Mouse (Mus musculus) midbrain, embryonic 15.5 days (tissue): ENCODE data around the gene Prkg1. TPM values are rescaled to one million over a fixed set of nuclear protein-coding genes. Genes with fewer than 3 reads are reported as not detected.

Source experiments
- ATAC-seq: fragments of 200-750 bp; cut with Nextera tagmentation; replicated peaks from 2 replicates; pipeline ENCODE4 v1.8.0; 2017; ENCODE audit warnings: moderate TSS enrichment
- H3K27ac ChIP-seq: fragments of 300-500 bp; sonication (generic); 2 replicates; pipeline ENCODE4 v1.5.1; 2015; ENCODE audit warnings: mild to moderate bottlenecking, inconsistent platforms
- H3K27me3 ChIP-seq: fragments of 300-500 bp; sonication (generic); replicated peaks from 2 replicates; pipeline ENCODE4 v1.6.1; 2015; ENCODE audit warnings: inconsistent platforms
- H3K36me3 ChIP-seq: fragments of 300-500 bp; sonication (generic); replicated peaks from 2 replicates; pipeline ENCODE4 v1.6.1; 2015; ENCODE audit warnings: inconsistent platforms
- H3K4me1 ChIP-seq: fragments of 300-500 bp; sonication (generic); 2 replicates; pipeline ENCODE4 v1.6.1; 2015; ENCODE audit warnings: inconsistent platforms
- H3K4me2 ChIP-seq: fragments of 300-500 bp; sonication (generic); 2 replicates; pipeline ENCODE4 v1.6.1; 2015; ENCODE audit warnings: inconsistent platforms, mild to moderate bottlenecking, moderate library complexity
- H3K4me3 ChIP-seq: fragments of 300-500 bp; sonication (generic); 2 replicates; pipeline ENCODE4 v1.5.1; 2015; ENCODE audit warnings: mild to moderate bottlenecking, inconsistent platforms
- H3K9ac ChIP-seq: fragments of 300-500 bp; sonication (generic); 2 replicates; pipeline ENCODE4 v1.6.1; 2015; ENCODE audit warnings: mild to moderate bottlenecking, inconsistent platforms
- H3K9me3 ChIP-seq: fragments of 300-500 bp; sonication (generic); 2 replicates; pipeline ENCODE4 v1.6.1; 2016; ENCODE audit warnings: inconsistent platforms
- WGBS: fragments of 180-500 bp; shearing (Covaris S2); methylation state at CpG from one replicate; pipeline ENCODE4 v1.1.7; 2015; ENCODE audit warnings: mixed read lengths; 5-methylcytosine and 5-hydroxymethylcytosine counted together
- polyA plus RNA-seq: library from polyadenylated mRNA; unstranded; fragments of >200 nt; fragmentation: Nextera tagmentation; extraction: Ambion mirVana; gene quantifications from 2 replicates; pipeline ENCODE4 v1.2.1, GENCODE M21; 2015

Gene Prkg1
- polyA plus RNA-seq, 1 experiment from 2014 or later: 4.3 TPM

GRCm38 (mm10) chr19:30901025-30901424, 863.8 kb downstream of the Prkg1 start:
- H3K27ac ChIP-seq: no peak overlapping the region
- 83% methylated on average over 3 of the region's 3 CpGs for WGBS
- H3K9ac ChIP-seq: no peak overlapping the region
- no peaks in the 10 kb centered on the region for H3K9me3 ChIP-seq
- no peak overlapping the region for H3K4me2 ChIP-seq
- ATAC-seq: no peak
- H3K4me3 ChIP-seq: no peak overlapping the region
- no peaks in the 10 kb centered on the region for H3K27me3 ChIP-seq
- H3K36me3 ChIP-seq: no peaks in the 10 kb centered on the region
- H3K4me1 ChIP-seq: no peaks in the 10 kb centered on the region

DNA sequence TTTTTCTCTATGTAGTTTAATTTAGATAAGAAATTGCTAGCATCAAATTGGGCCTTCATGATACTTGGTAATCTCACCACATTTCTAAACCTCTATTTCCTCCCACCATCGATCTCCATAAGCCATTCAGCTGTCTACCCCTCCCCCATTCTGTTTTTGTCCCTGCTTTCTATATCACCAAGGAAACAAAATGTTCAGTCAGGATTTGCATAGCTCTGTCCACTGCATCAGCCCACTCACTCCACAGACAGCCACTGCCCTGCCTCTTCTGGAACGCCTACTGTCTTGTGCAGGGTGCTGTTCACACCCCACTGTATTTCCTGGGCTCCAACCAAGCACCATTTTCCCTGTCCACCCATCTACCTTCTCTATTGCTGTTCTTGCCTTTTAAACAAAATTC, 874.5 kb downstream of the Prkg1 start:
- no peaks in the 10 kb centered on the region for H3K9me3 ChIP-seq
- ATAC-seq: 0 out of 2 replicates have a peak, but pooled peaks have one; percentile 45
- H3K9ac ChIP-seq: no peak overlapping the region
- 41% methylated on average over 2 of the region's 2 CpGs for WGBS
- H3K4me2 ChIP-seq: no peak overlapping the region
- no peak overlapping the region for H3K27ac ChIP-seq
- H3K27me3 ChIP-seq: no peaks in the 10 kb centered on the region
- peaks cover 3% of the 10 kb centered on the region; the same call in 1 of the 2 replicates for H3K4me1 ChIP-seq
- H3K4me3 ChIP-seq: no peak overlapping the region
- no peaks in the 10 kb centered on the region for H3K36me3 ChIP-seq

DNA sequence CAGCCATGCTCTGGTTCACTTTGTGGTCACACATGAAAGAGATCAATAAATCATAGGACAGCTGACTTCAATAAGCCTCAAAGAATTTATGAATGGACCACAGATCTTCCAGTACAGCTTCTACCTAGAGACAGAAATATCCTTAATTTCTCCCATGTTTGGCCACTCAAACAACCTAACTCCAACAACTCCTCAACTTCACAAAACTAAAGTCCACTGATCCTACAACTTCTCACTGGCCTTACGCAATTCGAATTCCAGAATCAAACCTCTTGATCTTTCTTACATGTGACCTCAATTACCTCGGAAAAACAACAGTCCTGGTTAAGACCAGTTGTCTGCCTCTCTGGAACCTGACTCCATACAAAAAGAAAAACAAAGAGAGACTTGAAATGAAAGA, 875.0 kb downstream of the Prkg1 start:
- WGBS: 83% methylated on average over 3 of the region's 3 CpGs
- Histone ChIP-seq H3K27ac (no peak overlapping the region), H3K4me1 (peaks cover 3% of the 10 kb centered on the region; the same call in 1 of the 2 replicates), H3K4me3 (no peak overlapping the region), H3K4me2 (no peak overlapping the region), H3K9me3 (no peaks in the 10 kb centered on the region), H3K27me3 (no peaks in the 10 kb centered on the region), H3K9ac (no peak overlapping the region), H3K36me3 (no peaks in the 10 kb centered on the region)
- no peak for ATAC-seq

DNA sequence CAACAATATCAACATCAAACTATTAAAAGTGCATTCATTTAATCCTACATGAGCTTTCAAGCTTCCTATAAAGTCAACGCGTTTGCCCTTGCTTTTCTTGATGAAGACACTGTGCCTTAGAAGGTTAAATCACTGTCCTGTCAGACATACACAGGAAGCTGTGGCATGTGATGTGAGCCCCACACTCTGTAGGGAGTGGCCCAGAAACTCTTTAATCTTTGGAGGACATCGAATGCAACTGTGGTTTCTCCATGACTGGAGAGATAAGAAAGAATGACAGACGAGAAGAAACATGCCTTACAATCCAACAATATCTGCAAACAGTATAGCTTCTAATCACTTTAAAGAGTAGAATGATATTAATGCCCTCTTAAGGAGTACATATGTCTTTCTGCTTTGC, 903.4 kb downstream of the Prkg1 start:
- H3K4me3 ChIP-seq: no peak overlapping the region
- H3K27me3 ChIP-seq: no peaks in the 10 kb centered on the region
- H3K36me3 ChIP-seq: no peaks in the 10 kb centered on the region
- WGBS: 80% methylated on average over 4 of the region's 4 CpGs
- H3K4me2 ChIP-seq: no peak overlapping the region
- H3K4me1 ChIP-seq: no peaks in the 10 kb centered on the region
- H3K9ac ChIP-seq: no peak overlapping the region
- ATAC-seq: no peak
- H3K9me3 ChIP-seq: no peaks in the 10 kb centered on the region
- no peak overlapping the region for H3K27ac ChIP-seq

- Histone ChIP-seq H3K36me3 (no peaks in the 10 kb centered on the region), H3K4me2 (no peak overlapping the region), H3K4me3 (no peak overlapping the region), H3K4me1 (no peaks in the 10 kb centered on the region), H3K27me3 (no peaks in the 10 kb centered on the region), H3K9ac (no peak overlapping the region), H3K27ac (no peak overlapping the region), H3K9me3 (no peaks in the 10 kb centered on the region)
- WGBS: 81% methylated on average over 4 of the region's 4 CpGs
- no peak for ATAC-seq
Measured at GRCm38 (mm10) chr19:30851023-30851422, 913.8 kb downstream of the Prkg1 start.

DNA sequence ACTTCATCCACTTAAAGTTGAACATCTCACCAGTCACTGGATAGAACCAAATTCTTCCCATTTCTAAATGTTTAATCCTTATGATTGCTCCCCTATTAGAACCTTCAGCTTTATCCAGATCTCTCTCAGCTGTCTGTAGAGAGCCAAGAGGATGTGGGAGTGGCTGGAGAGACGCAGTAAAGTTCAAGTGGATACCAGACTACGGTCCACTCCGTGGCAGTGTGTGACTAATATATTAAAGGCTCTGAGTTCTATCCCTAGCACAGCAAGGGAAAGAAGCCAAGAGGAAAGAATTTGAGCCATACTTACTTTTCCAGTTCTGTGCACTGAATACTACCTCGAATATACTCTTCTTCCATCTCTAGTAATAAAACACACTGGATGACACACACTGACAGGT, 919.9 kb downstream of the Prkg1 start:
- Histone ChIP-seq H3K36me3 (no peaks in the 10 kb centered on the region), H3K4me1 (peaks cover 3% of the 10 kb centered on the region; the same call in 1 of the 2 replicates), H3K9ac (no peak overlapping the region), H3K4me3 (no peak overlapping the region), H3K9me3 (no peaks in the 10 kb centered on the region), H3K4me2 (no peak overlapping the region), H3K27ac (no peak overlapping the region), H3K27me3 (no peaks in the 10 kb centered on the region)
- ATAC-seq: no peak
- WGBS: 69% methylated on average over 4 of the region's 4 CpGs

DNA sequence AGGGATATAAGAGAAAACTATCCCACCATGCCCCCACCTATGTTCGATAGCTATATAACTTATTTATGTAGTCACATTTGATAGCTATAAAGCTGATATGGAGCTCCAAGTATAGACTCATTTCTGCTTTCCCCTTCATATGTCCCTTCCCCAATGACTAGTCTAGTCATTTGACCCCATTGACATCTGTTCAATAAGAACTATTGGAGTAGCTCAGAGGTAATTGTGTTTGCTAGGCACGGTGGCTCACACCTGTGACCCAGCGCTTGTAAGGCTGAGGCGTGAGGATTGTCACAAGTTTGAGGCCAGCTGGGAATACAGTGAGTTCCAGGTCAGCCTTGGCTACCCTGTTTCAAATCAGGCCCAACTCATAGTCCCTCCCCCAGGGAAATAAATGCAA, 921.2 kb downstream of the Prkg1 start:
- no peak overlapping the region for H3K4me2 ChIP-seq
- WGBS: 86% methylated on average over 4 of the region's 4 CpGs
- H3K9ac ChIP-seq: no peak overlapping the region
- H3K27me3 ChIP-seq: no peaks in the 10 kb centered on the region
- H3K4me1 ChIP-seq: peaks cover 3% of the 10 kb centered on the region; the same call in 1 of the 2 replicates
- ATAC-seq: peak; percentile 64
- H3K27ac ChIP-seq: peak overlapping the region; percentile 27; the same call in 1 of the 2 replicates
- no peaks in the 10 kb centered on the region for H3K36me3 ChIP-seq
- H3K9me3 ChIP-seq: no peaks in the 10 kb centered on the region
- H3K4me3 ChIP-seq: no peak overlapping the region

DNA sequence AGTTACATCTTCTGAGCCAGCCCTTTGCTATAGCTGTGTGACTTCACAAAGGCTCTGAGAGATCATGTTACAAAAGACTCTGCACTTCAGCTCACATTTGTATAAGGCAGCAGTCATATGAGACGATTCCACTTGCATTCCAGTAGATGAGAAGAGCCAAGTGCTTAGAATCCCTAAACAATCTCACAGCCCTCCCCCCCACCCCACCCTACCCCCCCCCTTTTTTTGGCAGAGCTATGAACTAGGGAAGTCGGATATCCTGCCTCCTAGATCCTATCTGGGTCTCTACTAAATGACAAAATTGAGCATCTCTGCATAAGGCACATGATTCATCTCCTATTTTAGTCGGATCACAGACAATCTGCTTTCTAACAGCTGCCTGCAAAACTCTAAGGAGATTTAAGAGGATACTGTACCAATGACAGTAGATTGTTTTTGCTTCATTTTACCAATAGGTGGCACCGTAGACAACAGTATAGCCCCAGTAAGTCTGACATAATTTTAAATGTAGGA, 921.7 kb downstream of the Prkg1 start:
- no peak overlapping the region for H3K27ac ChIP-seq
- H3K27me3 ChIP-seq: no peaks in the 10 kb centered on the region
- H3K4me3 ChIP-seq: no peak overlapping the region
- no peak overlapping the region for H3K9ac ChIP-seq
- WGBS: 9% methylated on average over 4 of the region's 4 CpGs
- ATAC-seq: peak; percentile 92
- peaks cover 3% of the 10 kb centered on the region; the same call in 1 of the 2 replicates for H3K4me1 ChIP-seq
- no peaks in the 10 kb centered on the region for H3K36me3 ChIP-seq
- no peaks in the 10 kb centered on the region for H3K9me3 ChIP-seq
- no peak overlapping the region for H3K4me2 ChIP-seq

- Histone ChIP-seq H3K9ac (no peak overlapping the region), H3K27ac (no peak overlapping the region), H3K4me2 (no peak overlapping the region), H3K36me3 (no peaks in the 10 kb centered on the region), H3K4me1 (peaks cover 3% of the 10 kb centered on the region; the same call in 1 of the 2 replicates), H3K4me3 (no peak overlapping the region), H3K27me3 (no peaks in the 10 kb centered on the region), H3K9me3 (no peaks in the 10 kb centered on the region)
- peak; percentile 32 for ATAC-seq
- WGBS: 67% methylated on average over 1 of the region's 1 CpGs
Measured at GRCm38 (mm10) chr19:30842640-30843039, 922.2 kb downstream of the Prkg1 start.

GRCm38 (mm10) chr19:30833045-30833651, 931.7 kb downstream of the Prkg1 start:
- WGBS: 17% methylated on average over 1 of the region's 1 CpGs
- peak; percentile 78 for ATAC-seq
- no peaks in the 10 kb centered on the region for H3K36me3 ChIP-seq
- no peaks in the 10 kb centered on the region for H3K27me3 ChIP-seq
- no peak overlapping the region for H3K4me2 ChIP-seq
- peaks cover 6% of the 10 kb centered on the region for H3K4me1 ChIP-seq
- no peak overlapping the region for H3K27ac ChIP-seq
- H3K4me3 ChIP-seq: no peak overlapping the region
- H3K9ac ChIP-seq: no peak overlapping the region
- H3K9me3 ChIP-seq: no peaks in the 10 kb centered on the region

- WGBS: 87% methylated on average over 7 of the region's 7 CpGs
- H3K4me2 ChIP-seq: no peak overlapping the region
Measured at GRCm38 (mm10) chr19:30829231-30829775, 935.5 kb downstream of the Prkg1 start.

GRCm38 (mm10) chr19:30827820-30828219, 937.0 kb downstream of the Prkg1 start:
- 91% methylated on average over 3 of the region's 3 CpGs for WGBS
- H3K4me1 ChIP-seq: peaks cover 3% of the 10 kb centered on the region

More at GRCm38 (mm10) chr19:30829231-30829775, 935.5 kb downstream of the Prkg1 start:
- H3K4me1 ChIP-seq: peaks cover 6% of the 10 kb centered on the region
- H3K4me3 ChIP-seq: no peak overlapping the region
- no peak overlapping the region for H3K27ac ChIP-seq
- no peaks in the 10 kb centered on the region for H3K27me3 ChIP-seq
- H3K36me3 ChIP-seq: no peaks in the 10 kb centered on the region
- H3K9ac ChIP-seq: no peak overlapping the region
- H3K9me3 ChIP-seq: no peaks in the 10 kb centered on the region
- ATAC-seq: no peak

GRCm38 (mm10) chr19:30826106-30826505, 938.7 kb downstream of the Prkg1 start:
- no peak for ATAC-seq
- Histone ChIP-seq H3K9ac (no peak overlapping the region), H3K4me1 (no peaks in the 10 kb centered on the region), H3K4me2 (no peak overlapping the region), H3K36me3 (no peaks in the 10 kb centered on the region), H3K27me3 (no peaks in the 10 kb centered on the region), H3K4me3 (no peak overlapping the region), H3K9me3 (no peaks in the 10 kb centered on the region), H3K27ac (no peak overlapping the region)
- WGBS: 74% methylated on average over 2 of the region's 2 CpGs

More at GRCm38 (mm10) chr19:30827820-30828219, 937.0 kb downstream of the Prkg1 start:
- Histone ChIP-seq H3K9ac (no peak overlapping the region), H3K36me3 (no peaks in the 10 kb centered on the region), H3K27ac (no peak overlapping the region), H3K27me3 (no peaks in the 10 kb centered on the region), H3K4me3 (no peak overlapping the region), H3K9me3 (no peaks in the 10 kb centered on the region), H3K4me2 (no peak overlapping the region)
- no peak for ATAC-seq
